Mouse (Mus musculus): ENCODE measurements around the gene Icam1.

GRCm38 (mm10) chr9:21033136-21033535 lies 17.4 kb downstream of the Icam1 start:
- no peak for TF ChIP-seq CTCF (IDR thresholded peaks at IDR 0.05; ENCODE audit: insufficient read depth, low read length)
- TF ChIP-seq POLR2A (IDR thresholded peaks at IDR 0.05; ENCODE audit: borderline replicate concordance, extremely low read depth, low read depth, low read length) = 0 out of 2 replicates have a peak, but pooled peaks have one; percentile 9
